Mouse (Mus musculus): ENCODE results near the gene Adgrb3. TPM values are rescaled to one million over a fixed set of nuclear protein-coding genes. Genes with fewer than 3 reads are reported as not detected.
"Not testable (repeated sequence)": the region's sequence is repeated elsewhere in the genome, so short reads cannot be mapped to it uniquely, and the experiment has no call there.

The Adgrb3 gene
- total RNA-seq, 2 experiments from 2014 or later, result 132 to 135 TPM

GRCm38 (mm10) chr1:25745575-25745974 is 83.9 kb downstream of the Adgrb3 start:
- DNase-seq (ENCODE audit: low spot score in 2 of 2), result no peak

- no peak for DNase-seq (ENCODE audit: low spot score in 2 of 2)
Measured at GRCm38 (mm10) chr1:25744736-25745135, 84.8 kb downstream of the Adgrb3 start.

DNA sequence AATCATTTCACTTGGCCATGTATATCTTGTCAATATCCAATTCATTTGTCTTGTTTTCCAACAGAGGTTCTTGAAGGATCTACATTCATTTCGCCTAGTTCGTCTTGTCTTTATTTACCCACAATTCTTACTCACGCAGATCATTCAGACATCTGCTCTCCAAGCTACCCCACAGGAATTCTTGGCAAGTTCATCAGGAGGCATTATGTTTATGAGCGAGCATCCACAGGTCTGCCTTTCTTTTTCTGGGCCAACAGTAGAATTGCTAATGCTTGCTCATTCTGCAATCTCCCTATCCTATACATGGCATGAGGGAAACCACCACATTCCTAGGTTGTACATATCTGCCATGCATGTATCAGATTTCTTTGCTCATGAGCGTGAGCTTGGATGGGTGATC is 99.7 kb downstream of the Adgrb3 start:
- DNase-seq (ENCODE audit: low spot score in 2 of 2), result no peak

GRCm38 (mm10) chr1:25711474-25711873 is 118.0 kb downstream of the Adgrb3 start:
- no peak for DNase-seq (ENCODE audit: low spot score in 2 of 2)

DNA sequence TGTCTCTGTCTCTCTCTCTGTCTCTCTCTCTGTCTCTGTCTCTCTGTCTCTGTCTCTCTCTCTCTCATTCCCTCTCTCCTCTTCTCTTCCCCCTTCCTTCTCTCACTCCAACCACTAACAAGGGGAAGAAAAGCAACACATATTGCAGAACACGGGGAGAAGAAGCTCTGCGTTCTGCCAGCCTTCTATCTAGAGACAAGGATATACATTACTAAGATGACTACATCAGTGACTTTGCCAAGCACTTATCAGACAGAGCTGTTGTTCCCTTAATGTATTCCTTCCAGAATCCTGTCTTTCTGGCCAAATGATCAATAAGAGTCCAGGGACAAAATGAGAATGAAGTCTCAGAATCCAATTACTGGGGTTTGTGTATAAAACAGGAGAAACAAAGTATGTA is 123.2 kb downstream of the Adgrb3 start:
- DNase-seq (ENCODE audit: low spot score in 2 of 2), result no peak

DNA sequence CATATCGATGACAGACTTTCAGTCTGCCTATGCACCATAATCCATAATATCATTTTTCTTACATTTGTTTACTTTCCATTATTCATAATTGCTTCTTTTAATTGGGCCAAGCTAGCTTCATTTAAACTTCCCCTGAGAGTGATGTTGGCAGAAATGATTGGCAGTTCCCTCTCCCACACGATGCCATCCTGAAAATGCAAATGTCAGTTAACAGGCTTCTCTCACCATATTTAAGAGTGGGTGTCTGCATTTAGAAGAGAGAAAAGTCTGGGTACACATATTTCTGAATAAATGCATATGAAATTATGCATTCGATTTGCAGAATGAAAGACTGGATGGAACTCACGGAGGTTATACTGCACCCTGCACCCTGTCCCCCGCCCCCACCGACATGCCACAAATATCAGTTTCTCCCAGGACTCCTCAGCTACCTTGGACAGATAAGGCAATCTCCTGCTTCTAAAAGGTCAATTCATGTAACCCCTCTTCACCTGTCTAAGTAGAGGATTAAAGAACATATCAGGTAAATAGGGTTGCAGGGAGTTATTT is 130.7 kb downstream of the Adgrb3 start:
- no peak for DNase-seq (ENCODE audit: low spot score in 2 of 2)

- no peak for DNase-seq (ENCODE audit: low spot score in 2 of 2)
Measured at GRCm38 (mm10) chr1:25697179-25697578, 132.3 kb downstream of the Adgrb3 start.

DNA sequence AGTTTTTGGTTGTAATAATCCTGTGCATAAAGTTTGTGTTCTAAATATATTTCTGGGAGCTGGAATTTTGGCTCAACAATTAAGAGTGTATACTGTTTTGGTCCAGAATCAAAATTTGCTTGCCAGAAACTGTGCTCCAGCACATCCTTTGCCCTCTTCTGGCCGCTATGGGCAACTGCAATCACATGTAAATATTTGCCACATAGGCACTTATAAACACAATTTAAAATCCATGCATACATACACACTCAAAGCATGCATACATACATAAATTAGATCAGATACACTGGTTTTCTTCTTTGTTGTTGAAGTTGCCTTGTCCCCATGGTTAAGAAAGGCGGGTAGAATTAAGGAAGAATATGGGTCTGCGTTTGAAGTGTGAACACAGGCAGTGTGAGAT is 132.7 kb downstream of the Adgrb3 start:
- no peak for DNase-seq (ENCODE audit: low spot score in 2 of 2)

GRCm38 (mm10) chr1:25682118-25682517 is 147.4 kb downstream of the Adgrb3 start:
- DNase-seq (ENCODE audit: low spot score in 2 of 2), result no peak

GRCm38 (mm10) chr1:25679656-25680055 is 149.9 kb downstream of the Adgrb3 start:
- DNase-seq (ENCODE audit: low spot score in 2 of 2), result no peak

GRCm38 (mm10) chr1:25652717-25653116 is 176.8 kb downstream of the Adgrb3 start:
- DNase-seq (ENCODE audit: low spot score in 2 of 2), result no peak

DNA sequence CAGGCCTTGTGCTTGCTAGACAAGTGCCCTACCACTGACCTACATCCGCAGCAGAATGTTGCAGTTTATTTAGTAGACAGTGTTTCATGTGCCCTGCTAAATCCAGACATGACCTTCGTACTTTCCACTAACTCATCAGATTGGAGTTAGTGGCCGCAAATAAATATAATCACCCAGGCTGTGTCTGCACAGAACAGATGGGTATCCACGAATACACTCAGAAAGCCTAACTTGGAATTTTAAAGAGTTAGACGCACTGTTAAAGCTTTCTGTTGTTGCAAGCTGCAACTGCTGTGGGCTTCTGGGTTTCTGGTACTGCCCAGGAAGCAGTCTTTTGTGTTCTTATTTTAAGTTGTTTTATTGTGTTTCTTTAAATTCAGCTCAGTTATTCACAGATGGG is 185.3 kb downstream of the Adgrb3 start:
- DNase-seq (ENCODE audit: low spot score in 2 of 2), result no peak

- DNase-seq (ENCODE audit: low spot score in 2 of 2), result no peak
Measured at GRCm38 (mm10) chr1:25621458-25621857, 208.0 kb downstream of the Adgrb3 start.

GRCm38 (mm10) chr1:25616954-25617353 is 212.6 kb downstream of the Adgrb3 start:
- no peak for DNase-seq (ENCODE audit: low spot score in 2 of 2)

DNA sequence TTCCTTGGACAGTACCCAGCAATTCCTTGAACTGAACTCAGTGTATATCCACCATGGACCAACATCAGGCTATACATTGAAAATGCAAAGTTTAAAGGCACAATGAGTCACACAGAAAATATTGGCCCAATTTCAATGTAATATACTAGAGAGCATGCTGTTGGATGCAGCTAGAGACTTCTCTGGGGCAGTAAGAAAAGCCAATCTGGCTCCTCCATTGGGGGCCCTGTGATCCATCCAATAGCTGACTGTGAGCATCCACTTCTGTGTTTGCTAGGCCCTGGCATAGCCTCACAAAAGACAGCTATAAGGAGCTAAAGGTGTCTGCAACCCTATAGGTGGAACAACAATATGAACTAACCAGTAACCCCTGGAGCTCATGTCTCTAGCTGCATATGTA is 218.7 kb downstream of the Adgrb3 start:
- not testable (repeated sequence) for DNase-seq (ENCODE audit: low spot score in 2 of 2)

DNA sequence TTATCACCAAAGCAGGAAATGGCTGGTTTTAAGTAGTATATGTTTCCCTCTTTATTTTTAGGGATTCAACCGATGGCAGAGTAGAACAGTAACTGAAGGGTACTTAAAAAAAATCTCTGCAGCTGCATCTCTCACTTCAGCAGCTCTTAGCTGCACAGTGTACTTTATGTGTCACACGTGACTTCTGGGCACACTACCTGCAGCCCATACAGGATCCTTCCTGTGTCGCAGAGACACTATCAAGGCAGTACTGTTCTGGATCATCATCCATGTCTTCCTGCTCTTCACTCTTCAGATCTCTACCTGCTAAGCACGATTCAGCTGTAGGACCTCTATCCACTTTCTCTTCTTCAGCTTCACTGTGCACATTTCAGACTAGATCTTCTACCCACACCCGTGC is 230.6 kb downstream of the Adgrb3 start:
- DNase-seq (ENCODE audit: low spot score in 2 of 2), result no peak

DNA sequence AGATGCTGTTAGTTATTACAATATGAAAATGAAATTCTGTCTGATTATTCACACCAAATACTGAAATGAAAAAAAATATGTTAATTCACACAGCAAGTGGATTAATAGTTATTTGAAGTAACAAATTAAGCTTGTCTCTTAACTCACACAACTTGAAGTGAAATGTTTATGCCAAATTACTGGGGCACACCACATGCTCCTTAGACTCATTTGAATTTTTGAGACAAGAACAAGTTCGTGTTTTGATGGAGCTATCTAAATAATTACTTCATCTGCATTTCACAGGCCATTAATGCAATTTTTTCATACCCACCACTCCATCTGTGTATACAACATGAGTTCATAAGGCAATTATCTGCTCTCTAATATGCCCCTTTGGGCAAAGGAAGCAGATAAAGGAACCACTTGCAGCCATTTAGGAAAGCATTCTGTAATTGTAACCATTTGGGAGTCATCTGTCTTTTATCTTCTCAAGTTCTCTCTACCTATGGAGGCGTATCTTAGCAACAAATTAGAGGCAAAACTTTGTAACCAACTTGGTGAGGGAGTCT is 240.9 kb downstream of the Adgrb3 start:
- DNase-seq (ENCODE audit: low spot score in 2 of 2), result no peak

- no peak for DNase-seq (ENCODE audit: low spot score in 2 of 2)
Measured at GRCm38 (mm10) chr1:25581698-25582097, 247.8 kb downstream of the Adgrb3 start.

GRCm38 (mm10) chr1:25577836-25578235 is 251.7 kb downstream of the Adgrb3 start:
- DNase-seq (ENCODE audit: low spot score in 2 of 2), result no peak

- DNase-seq (ENCODE audit: low spot score in 2 of 2), result no peak
Measured at GRCm38 (mm10) chr1:25576598-25576997, 252.9 kb downstream of the Adgrb3 start.

DNA sequence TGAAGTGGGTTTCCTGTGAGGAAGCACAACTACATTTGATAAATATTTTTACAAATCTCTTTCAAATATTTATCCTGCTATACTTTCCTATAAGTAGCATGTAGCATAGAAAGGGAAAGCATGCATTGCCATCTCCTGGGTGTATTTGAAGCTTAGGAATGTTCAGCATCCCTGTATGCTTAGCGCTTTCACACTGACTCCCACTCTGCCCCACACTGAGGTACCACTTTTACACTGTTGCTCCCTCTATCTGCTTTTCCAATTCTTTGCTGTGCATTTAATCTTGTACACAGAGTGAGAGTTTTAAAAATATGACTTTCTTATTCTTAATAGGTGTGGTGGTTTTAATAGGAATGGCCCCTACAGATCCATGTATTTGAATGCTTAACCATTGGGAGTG is 261.4 kb downstream of the Adgrb3 start:
- no peak for DNase-seq (ENCODE audit: low spot score in 2 of 2)

DNA sequence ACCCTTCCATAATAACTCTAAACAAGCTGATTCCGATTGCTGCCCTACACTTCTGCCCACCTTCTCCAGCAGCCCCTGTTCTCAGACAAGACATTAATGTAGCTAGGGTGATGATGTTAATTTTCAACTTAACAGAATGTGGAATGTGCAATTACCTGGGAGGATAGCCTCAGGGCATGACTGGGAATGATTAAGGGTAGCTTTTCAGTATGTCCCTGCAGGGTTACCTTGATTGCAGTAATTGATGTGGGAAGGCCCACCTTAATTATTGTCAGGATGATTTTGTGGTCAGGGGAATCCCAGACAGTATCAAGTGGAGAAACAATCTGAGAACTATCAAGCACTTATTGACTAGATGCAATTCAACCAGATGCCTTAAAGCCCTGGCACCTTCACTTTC is 283.4 kb downstream of the Adgrb3 start:
- DNase-seq (ENCODE audit: low spot score in 2 of 2), result no peak

DNA sequence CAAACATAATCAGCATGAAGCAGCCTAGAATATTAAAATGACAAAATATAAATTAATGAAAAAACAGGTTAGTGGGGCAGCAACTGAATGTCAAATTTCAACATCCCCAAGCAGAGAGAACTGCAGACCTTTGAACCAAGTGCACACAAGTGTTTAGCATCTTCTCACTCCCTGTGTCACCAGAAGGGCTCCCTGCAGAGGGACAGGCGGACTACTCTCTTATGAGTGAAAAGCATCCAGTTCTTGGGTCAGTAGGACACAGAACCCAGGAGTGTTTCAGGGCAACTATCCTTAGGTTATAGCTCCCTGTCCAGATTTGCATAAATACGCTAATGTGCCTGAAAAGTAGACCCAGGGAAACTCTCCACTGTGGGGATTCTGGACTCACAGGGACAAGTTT is 285.6 kb downstream of the Adgrb3 start:
- DNase-seq (ENCODE audit: low spot score in 2 of 2), result no peak

- DNase-seq (ENCODE audit: low spot score in 2 of 2), result no peak
Measured at GRCm38 (mm10) chr1:25542891-25543290, 286.6 kb downstream of the Adgrb3 start.

Measured in layer of hippocampus, postnatal 10 days (tissue).